Mouse (Mus musculus): ENCODE data around the gene Atp5b.

Atp5b gene

DNA sequence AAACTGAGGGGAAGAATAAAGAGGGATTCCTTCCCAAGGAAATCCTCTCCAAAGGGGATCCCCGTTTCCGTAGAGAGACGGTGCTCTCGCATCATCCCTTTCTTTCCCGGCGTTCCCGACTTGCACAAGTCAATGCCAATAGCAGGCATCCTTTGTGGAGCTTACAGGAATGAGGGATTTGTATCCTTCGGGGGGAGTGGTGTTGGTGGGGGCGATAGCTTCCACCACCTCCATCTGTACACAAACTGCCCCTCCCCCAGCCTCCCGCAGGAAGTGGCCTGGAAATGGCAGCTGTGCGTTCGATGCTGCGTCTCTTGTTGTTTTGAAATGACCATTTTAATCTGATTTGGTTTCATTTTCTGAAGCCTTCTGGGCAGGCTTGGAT, 14.5 kb downstream of the Atp5b start:
- DNase-seq = peak; percentile 54

DNA sequence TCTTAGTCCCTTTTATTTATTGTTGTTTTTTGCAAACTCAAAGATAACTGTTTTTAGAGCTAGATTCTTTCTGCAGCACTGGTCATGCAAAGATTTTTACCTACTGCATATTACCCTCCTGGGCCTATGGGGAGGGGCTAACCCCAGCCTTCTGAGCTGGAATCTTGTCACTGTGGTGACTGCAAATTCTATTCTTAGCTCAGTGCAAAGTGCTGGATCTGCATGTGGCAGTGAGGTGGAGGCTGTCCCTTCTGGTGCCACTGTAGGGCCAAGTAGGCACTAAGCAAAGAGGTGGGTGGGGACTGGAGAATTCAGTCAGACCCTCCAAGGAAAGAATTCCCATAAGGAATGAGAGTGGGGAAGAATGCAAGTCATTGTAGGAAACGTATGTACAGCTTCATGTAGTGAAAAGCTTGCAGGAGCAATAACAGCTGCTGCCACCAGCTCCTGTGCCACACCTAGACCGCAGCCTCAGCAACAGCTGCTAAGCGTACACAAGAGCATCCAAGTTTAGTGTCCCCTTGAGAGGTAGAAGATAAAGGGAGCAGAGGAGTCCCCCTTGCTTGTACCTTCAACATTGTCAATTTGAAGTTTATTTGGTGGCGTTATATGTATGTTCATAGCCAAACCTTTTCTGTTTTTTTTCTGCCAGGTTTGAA, 27.2 kb downstream of the Atp5b start:
- no peak for DNase-seq

GRCm38 (mm10) chr10:128111227-128111626, 28.2 kb downstream of the Atp5b start:
- DNase-seq = no peak

DNA sequence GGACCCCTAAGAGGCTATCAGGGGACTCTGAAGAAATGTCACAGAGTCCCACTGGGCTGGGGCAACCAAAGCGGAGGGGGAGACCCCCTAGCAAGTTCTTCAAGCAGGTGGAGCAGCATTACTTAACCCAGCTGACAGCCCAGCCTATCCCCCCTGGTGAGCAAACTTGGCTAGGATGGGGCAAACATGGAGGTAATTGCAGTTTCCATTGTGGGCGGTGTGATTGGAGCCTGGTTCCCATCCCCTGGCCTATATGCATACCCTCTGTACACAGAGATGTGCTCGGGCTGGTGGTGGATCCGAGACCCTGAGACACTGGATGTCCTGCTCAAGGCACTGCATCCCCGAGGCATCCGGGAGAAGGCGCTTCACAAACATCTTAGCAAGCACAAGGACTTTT, 40.8 kb downstream of the Atp5b start:
- no peak for DNase-seq

GRCm38 (mm10) chr10:128124831-128125230, 41.8 kb downstream of the Atp5b start:
- no peak for DNase-seq

DNA sequence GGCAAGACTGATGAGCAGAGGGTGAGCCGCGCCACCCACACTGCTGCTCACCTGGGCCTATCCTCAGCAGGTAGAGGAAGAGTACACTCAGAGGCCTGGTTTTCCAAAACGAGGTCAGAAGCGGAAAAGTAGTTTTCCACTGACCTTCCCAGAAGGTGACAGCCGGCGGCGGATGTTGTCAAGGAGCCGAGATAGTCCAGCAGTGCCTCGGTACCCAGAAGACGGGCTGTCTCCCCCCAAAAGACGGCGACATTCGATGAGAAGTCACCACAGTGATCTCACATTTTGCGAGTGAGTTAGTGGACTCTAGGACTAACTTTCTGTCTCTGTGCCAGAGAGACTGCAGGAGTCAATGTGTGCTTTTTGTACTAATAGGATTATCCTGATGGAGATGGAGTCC, 42.9 kb downstream of the Atp5b start:
- no peak for DNase-seq

GRCm38 (mm10) chr10:128127497-128127896, 44.4 kb downstream of the Atp5b start:
- no peak for DNase-seq

DNA sequence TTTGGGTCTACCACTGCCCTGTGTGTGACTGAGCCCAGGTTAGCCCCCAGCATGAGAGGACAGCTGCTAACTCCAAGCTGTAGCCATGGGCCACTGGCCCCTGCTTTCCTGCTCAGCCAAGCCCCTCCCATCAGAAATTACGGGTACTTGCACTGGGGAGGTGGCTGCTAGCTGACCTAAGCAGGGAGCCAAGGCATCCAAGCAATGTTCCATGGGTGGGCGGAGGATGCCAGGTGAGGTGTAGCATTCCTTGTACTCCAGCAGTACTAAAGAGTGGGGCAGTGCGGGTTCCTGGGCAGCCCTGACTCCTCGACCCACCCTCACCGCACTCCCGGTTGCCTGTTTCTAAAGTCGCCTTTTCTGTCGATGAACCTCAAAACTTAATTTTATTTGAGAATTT, 45.1 kb downstream of the Atp5b start:
- no peak for DNase-seq

DNA sequence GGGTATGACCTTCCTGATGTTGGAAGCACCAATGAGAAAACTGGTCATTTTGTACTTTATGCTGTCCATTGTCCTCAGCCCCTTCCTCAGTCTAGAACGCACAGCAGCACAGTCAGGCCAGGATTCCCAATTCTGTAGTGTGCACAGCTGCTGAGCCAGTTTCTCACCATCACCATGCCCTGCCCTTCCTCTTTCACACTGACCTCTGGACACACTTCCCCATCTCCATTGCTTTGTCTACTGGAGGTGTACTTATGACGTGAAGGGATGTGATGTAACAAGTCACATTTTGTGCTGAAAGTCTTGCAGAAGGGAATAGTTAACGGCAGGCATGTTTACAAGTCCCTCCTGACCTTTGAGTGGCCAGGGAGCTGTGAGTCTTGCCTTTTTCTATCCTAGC, 48.2 kb downstream of the Atp5b start:
- DNase-seq = no peak

GRCm38 (mm10) chr10:128131812-128132211, 48.7 kb downstream of the Atp5b start:
- DNase-seq = no peak

DNA sequence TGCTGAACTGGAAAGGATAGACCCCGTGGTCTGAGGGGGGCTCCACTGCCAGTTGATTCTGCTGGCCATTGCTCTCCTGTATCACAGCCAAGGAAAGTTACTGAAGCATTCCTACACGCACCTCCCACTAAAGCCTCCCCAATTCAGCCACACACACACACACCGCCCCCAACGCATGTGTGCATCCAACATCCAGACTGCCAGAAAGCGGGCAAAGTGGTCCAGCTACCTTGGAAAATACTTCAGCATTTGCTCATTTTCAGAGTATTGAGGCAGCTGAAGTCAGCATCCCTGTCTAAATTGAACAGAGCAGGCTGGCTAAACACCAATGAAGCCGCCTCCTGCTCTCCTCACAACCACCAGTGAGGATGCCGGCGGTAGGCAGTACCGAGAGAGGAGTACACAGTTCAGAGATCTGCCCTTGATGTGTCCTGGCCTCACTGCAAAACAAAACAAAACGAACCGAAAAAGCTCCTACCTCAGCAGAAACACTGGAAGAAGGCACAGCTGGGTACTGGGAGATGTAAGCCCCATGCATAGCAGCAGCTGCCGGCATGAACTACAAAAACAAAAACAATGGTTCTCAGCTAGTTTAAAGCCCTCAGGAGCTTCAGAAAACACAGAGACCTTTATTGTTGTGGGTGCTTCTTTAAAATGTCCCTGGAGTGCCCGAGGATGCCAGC, 50.7 kb downstream of the Atp5b start:
- no peak for DNase-seq

- DNase-seq = no peak
These were observed 52.3 kb downstream of the Atp5b start for GRCm38 (mm10) chr10:128135374-128135773.

Measured in cerebellum, adult 11 months (tissue).